Mouse (Mus musculus): Measurements from ENCODE around the gene Aqp3.

DNA sequence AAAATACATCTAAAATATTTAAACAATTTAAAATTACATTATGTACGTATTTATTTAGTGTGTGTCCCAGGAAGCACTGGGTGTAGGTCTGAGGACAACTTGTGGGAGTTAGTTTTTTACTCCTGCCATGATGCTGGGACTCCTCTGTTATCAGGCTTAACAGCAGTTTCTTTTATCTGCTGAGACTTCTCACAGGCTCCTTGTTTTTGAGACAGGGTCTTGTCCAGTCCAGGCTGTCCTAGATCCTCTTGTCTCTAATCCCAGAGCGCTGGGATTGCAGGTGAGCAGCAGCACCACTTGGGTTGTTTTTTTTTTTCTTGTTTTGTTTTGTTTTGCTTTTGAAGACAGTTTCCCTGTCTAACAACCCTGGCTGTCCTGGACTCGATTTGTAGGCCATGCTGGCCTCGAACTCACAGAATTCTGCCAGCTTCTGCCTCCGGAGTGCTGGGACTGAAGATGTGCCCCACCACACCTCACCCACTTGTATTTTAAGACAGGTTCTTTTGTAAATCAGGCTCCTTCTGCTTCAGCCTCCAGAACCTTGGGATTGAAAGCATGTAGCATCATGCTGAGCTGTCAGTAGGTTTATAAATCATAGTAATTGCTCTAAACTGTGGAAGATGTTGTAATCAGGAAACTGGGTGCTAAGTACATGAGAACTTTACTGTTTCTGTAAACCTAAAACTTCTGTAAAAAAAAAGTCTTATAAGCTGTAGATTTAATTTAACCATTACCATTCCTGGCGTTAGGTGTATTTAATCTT, 35.7 kb upstream of the Aqp3 start:
- no peak for TF ChIP-seq CTCF (IDR thresholded peaks at IDR 0.05; ENCODE audit: low read depth, low read length)
- TF ChIP-seq EP300 (IDR thresholded peaks at IDR 0.05; ENCODE audit: insufficient read depth, low read depth, low read length): no peak

Data from ES-Bruce4 (cell line).